Mouse (Mus musculus): ENCODE measurements around the gene Adm. TPM values are rescaled to one million over a fixed set of nuclear protein-coding genes. Genes with fewer than 3 reads are reported as not detected.

Gene Adm
- polyA plus RNA-seq, 1 experiment from 2014 or later, result 4.9 TPM

Other genes starting within 250 kb of the Adm start
- gene Sbf2, start 12.7 kb upstream of the Adm start, polyA plus RNA-seq (2015; fragmentation: Nextera tagmentation; extraction: Ambion mirVana), result 51.8 and 54.9 TPM in 2 replicates
- gene Ampd3, start 140.5 kb downstream of the Adm start, polyA plus RNA-seq (2015; fragmentation: Nextera tagmentation; extraction: Ambion mirVana), result 1.5 TPM in 2 replicates
- gene Rnf141, start 216.8 kb downstream of the Adm start, polyA plus RNA-seq (2015; fragmentation: Nextera tagmentation; extraction: Ambion mirVana), result 28.8 TPM in 2 replicates
- gene Lyve1, start 235.6 kb downstream of the Adm start, polyA plus RNA-seq (2015; fragmentation: Nextera tagmentation; extraction: Ambion mirVana), result 2.5 and 2.9 TPM in 2 replicates